Mouse (Mus musculus) limb, embryonic 11.5 days (tissue): ENCODE results near the gene Msh5. TPM values are rescaled to one million over a fixed set of nuclear protein-coding genes. Genes with fewer than 3 reads are reported as not detected.

Experiments used
- ATAC-seq: fragments of 200-750 bp; cut with Nextera tagmentation; 2 replicates; pipeline ENCODE4 v1.8.0; 2017; ENCODE audit warnings: low read depth; ENCODE audit not compliant: insufficient number of reproducible peaks, low FRiP score, low TSS enrichment
- DNase-seq: peaks from one replicate; pipeline ENCODE4 v3.0.0-alpha.2; 2015; ENCODE audit warnings: low spot score
- H3K27ac ChIP-seq: fragments of 300-500 bp; sonication (generic); replicated peaks from 2 replicates; pipeline ENCODE4 v1.5.1; 2014; ENCODE audit warnings: low read depth, mild to moderate bottlenecking, low read length
- H3K27me3 ChIP-seq: fragments of 300-500 bp; sonication (generic); 2 replicates; pipeline ENCODE4 v1.6.1; 2014; ENCODE audit warnings: mild to moderate bottlenecking, low read length, mixed read lengths; ENCODE audit not compliant: control insufficient read depth, insufficient read depth
- H3K36me3 ChIP-seq: fragments of 300-500 bp; sonication (generic); 2 replicates; pipeline ENCODE4 v1.6.1; 2014; ENCODE audit warnings: mild to moderate bottlenecking, low read length, moderate library complexity, mixed read lengths; ENCODE audit not compliant: control insufficient read depth, insufficient read depth
- H3K4me1 ChIP-seq: fragments of 300-500 bp; sonication (generic); 2 replicates; pipeline ENCODE4 v1.6.1; 2014; ENCODE audit warnings: low read length, mixed read lengths; ENCODE audit not compliant: control insufficient read depth, insufficient read depth
- H3K4me2 ChIP-seq: fragments of 300-500 bp; sonication (generic); 2 replicates; pipeline ENCODE4 v1.6.1; 2014; ENCODE audit warnings: low read depth, mild to moderate bottlenecking, moderate library complexity; ENCODE audit not compliant: severe bottlenecking
- H3K4me3 ChIP-seq: fragments of 300-500 bp; sonication (generic); 2 replicates; pipeline ENCODE4 v1.5.1; 2014; ENCODE audit warnings: low read depth, low read length
- H3K9ac ChIP-seq: fragments of 300-500 bp; sonication (generic); 2 replicates; pipeline ENCODE4 v1.6.1; 2014; ENCODE audit warnings: mild to moderate bottlenecking, low read length
- H3K9me3 ChIP-seq: fragments of 300-500 bp; sonication (generic); 2 replicates; pipeline ENCODE4 v1.6.1; 2016; ENCODE audit warnings: low read length; ENCODE audit not compliant: control insufficient read depth
- WGBS: fragments of 180-500 bp; shearing (Covaris S2); extraction: QIAGEN DNeasy Blood & Tissue Kit; methylation state at CpG from one replicate; pipeline ENCODE4 v1.1.7; 2014; 5-methylcytosine and 5-hydroxymethylcytosine counted together
- polyA plus RNA-seq: library from polyadenylated mRNA; unstranded; fragments of >200 nt; fragmentation: Nextera tagmentation; extraction: Ambion mirVana; gene quantifications from 2 replicates; pipeline ENCODE4 v1.2.1, GENCODE M21; 2014

The Msh5 gene
- polyA plus RNA-seq, 1 experiment from 2014 or later: 3.7 TPM

- no peaks in the 10 kb centered on the region for H3K36me3 ChIP-seq
- H3K4me2 ChIP-seq: no peak overlapping the region
- H3K9ac ChIP-seq: no peak overlapping the region
- ATAC-seq: no peak
- peaks cover 8% of the 10 kb centered on the region for H3K4me1 ChIP-seq
- no peaks in the 10 kb centered on the region for H3K9me3 ChIP-seq
- H3K4me3 ChIP-seq: no peak overlapping the region
- no peaks in the 10 kb centered on the region for H3K27me3 ChIP-seq
- WGBS: 88% methylated on average over 11 of the region's 11 CpGs
- DNase-seq: no peak
- H3K27ac ChIP-seq: no peak overlapping the region
These were observed 15.3 kb downstream of the Msh5 start for GRCm38 (mm10) chr17:35031272-35031671.

- Histone ChIP-seq H3K4me1 (peaks cover 8% of the 10 kb centered on the region), H3K27ac (no peak overlapping the region), H3K9me3 (no peaks in the 10 kb centered on the region), H3K4me2 (0 out of 2 replicates have a peak overlapping the region, but pooled peaks have one; percentile 0), H3K27me3 (no peaks in the 10 kb centered on the region), H3K36me3 (no peaks in the 10 kb centered on the region), H3K9ac (no peak overlapping the region), H3K4me3 (no peak overlapping the region)
- DNase-seq (no peak), ATAC-seq (no peak)
- WGBS: 35% methylated on average over 19 of the region's 19 CpGs
These were observed 16.6 kb downstream of the Msh5 start for GRCm38 (mm10) chr17:35029691-35030532.

- ATAC-seq: no peak
- no peak overlapping the region for H3K4me2 ChIP-seq
- H3K27ac ChIP-seq: no peak overlapping the region
- no peak overlapping the region for H3K9ac ChIP-seq
- H3K4me1 ChIP-seq: peaks cover 8% of the 10 kb centered on the region
- DNase-seq: no peak
- H3K27me3 ChIP-seq: no peaks in the 10 kb centered on the region
- H3K36me3 ChIP-seq: no peaks in the 10 kb centered on the region
- H3K4me3 ChIP-seq: no peak overlapping the region
- WGBS: 83% methylated on average over 2 of the region's 2 CpGs
- no peaks in the 10 kb centered on the region for H3K9me3 ChIP-seq
These were observed 18.2 kb downstream of the Msh5 start for GRCm38 (mm10) chr17:35028315-35028714.

GRCm38 (mm10) chr17:35027277-35028068 is 19.1 kb downstream of the Msh5 start, which contains the start of gene Sapcd1:
TSS of gene Sapcd1 (minus strand) at chr17:35028016.
- ATAC-seq (peak; percentile 42; the same call in 1 of the 2 replicates), DNase-seq (peak; percentile 43)
- Histone ChIP-seq H3K9me3 (no peaks in the 10 kb centered on the region), H3K4me1 (peaks cover 8% of the 10 kb centered on the region), H3K27ac (no peak within 1 kb of the TSS), H3K4me2 (no peak within 1 kb of the TSS), H3K9ac (peak within 1 kb of the TSS; percentile 45; the same call in 1 of the 2 replicates), H3K27me3 (no peaks in the 10 kb centered on the region), H3K36me3 (no peaks in the 10 kb centered on the region), H3K4me3 (no peak within 1 kb of the TSS)
- WGBS: 37% methylated on average over 13 of the region's 13 CpGs

- no peaks in the 10 kb centered on the region for H3K27me3 ChIP-seq
- H3K4me1 ChIP-seq: peaks cover 10% of the 10 kb centered on the region
- 84% methylated on average over 5 of the region's 5 CpGs for WGBS
- DNase-seq: no peak
- no peak overlapping the region for H3K27ac ChIP-seq
- H3K4me3 ChIP-seq: no peak overlapping the region
- H3K9ac ChIP-seq: no peak overlapping the region; the same call in 1 of the 2 replicates
- no peaks in the 10 kb centered on the region for H3K36me3 ChIP-seq
- no peak for ATAC-seq
- H3K4me2 ChIP-seq: no peak overlapping the region
- no peaks in the 10 kb centered on the region for H3K9me3 ChIP-seq
These were observed 20.3 kb downstream of the Msh5 start for GRCm38 (mm10) chr17:35026206-35026605.

- no peak overlapping the region for H3K27ac ChIP-seq
These were observed 21.7 kb downstream of the Msh5 start for GRCm38 (mm10) chr17:35024691-35025488.

GRCm38 (mm10) chr17:35024261-35024660 is 22.3 kb downstream of the Msh5 start:
- Histone ChIP-seq H3K4me3 (no peak overlapping the region), H3K4me1 (peaks cover 6% of the 10 kb centered on the region), H3K36me3 (no peaks in the 10 kb centered on the region), H3K27me3 (no peaks in the 10 kb centered on the region), H3K9me3 (no peaks in the 10 kb centered on the region), H3K27ac (no peak overlapping the region), H3K9ac (no peak overlapping the region), H3K4me2 (no peak overlapping the region)
- 67% methylated on average over 13 of the region's 13 CpGs for WGBS
- no peak for DNase-seq
- ATAC-seq: no peak

More at GRCm38 (mm10) chr17:35024691-35025488, 21.7 kb downstream of the Msh5 start:
- peaks cover 10% of the 10 kb centered on the region for H3K4me1 ChIP-seq
- WGBS: 68% methylated on average over 6 of the region's 10 CpGs
- H3K4me3 ChIP-seq: no peak overlapping the region
- no peaks in the 10 kb centered on the region for H3K9me3 ChIP-seq
- H3K9ac ChIP-seq: no peak overlapping the region
- no peaks in the 10 kb centered on the region for H3K27me3 ChIP-seq
- no peak overlapping the region for H3K4me2 ChIP-seq
- H3K36me3 ChIP-seq: no peaks in the 10 kb centered on the region
- DNase-seq (no peak), ATAC-seq (no peak)

- Histone ChIP-seq H3K4me2 (no peak overlapping the region), H3K27ac (no peak overlapping the region), H3K9me3 (no peaks in the 10 kb centered on the region), H3K36me3 (no peaks in the 10 kb centered on the region), H3K9ac (no peak overlapping the region), H3K4me1 (peaks cover 6% of the 10 kb centered on the region), H3K4me3 (no peak overlapping the region), H3K27me3 (no peaks in the 10 kb centered on the region)
- ATAC-seq (no peak), DNase-seq (no peak)
- 70% methylated on average over 4 of the region's 4 CpGs for WGBS
These were observed 22.8 kb downstream of the Msh5 start for GRCm38 (mm10) chr17:35023756-35024155.
